Mouse (Mus musculus) heart, postnatal 0 days (tissue): ENCODE data around the gene Ostf1.

ENCODE experiments used
- CTCF ChIP-seq: IDR thresholded peaks from 2 replicates; pipeline ENCODE4 v1.5.1; 2016; ENCODE audit warnings: antibody characterized with exemption, control low read depth, low read depth
- EP300 ChIP-seq: IDR thresholded peaks from 2 replicates; pipeline ENCODE4 v1.6.1; 2016; ENCODE audit warnings: antibody characterized with exemption, low read depth

DNA sequence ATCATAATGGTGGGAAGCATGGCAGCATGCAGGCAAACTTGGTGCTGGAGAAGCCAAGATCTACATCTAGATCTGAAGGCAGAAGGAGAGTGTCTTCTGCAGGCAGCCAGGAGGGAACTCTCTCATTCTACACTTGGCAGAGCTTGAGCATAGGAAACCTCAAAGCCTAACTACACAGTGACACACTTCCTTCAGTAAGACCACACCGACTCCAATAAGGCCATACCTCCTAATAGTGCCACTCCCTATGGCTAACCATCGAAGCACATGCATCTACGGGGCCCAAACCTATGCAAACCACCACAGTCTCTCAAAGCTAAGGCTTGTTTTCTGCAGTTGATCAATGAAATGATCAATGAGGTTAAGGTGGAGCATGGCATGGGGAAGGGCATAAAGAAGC is 55.7 kb downstream of the Ostf1 start:
- TF ChIP-seq CTCF (no peak), EP300 (no peak)
